In genomic region chr10:69872182-69872741, GRCm38 (mm10) we compare ENCODE assay signal across 9 mouse cellular contexts.
DNase-seq lines count a peak whose midpoint lies in the region; ATAC-seq and TF ChIP-seq lines count a peak whose summit lies in the region.
"Had no signal": no experiment of that assay in that cellular context is flagged by ENCODE, and none has a peak within 500 bp of the region (broad histone marks: within the 10 kb centered on the region; RNA-seq: fewer than 3 reads in every experiment).

No protein-coding gene starts in this region.

- TF ChIP-seq EP300 in stomach, postnatal 0 days (optimal IDR thresholded peaks at IDR 0.05) = peak; percentile 82

- WGBS in intestine, embryonic 14.5 days = 68% methylated on average over 10 of the region's 10 CpGs
- 26% methylated on average over 10 of the region's 10 CpGs for WGBS in stomach, postnatal 0 days
- 80% methylated on average over 10 of the region's 10 CpGs for WGBS in hindbrain, embryonic 10.5 days

- H3K9me3 ChIP-seq in intestine, embryonic 14.5 days (ENCODE audit: control insufficient read depth, low read length) = no peaks in the 10 kb centered on the region
- H3K9me3 ChIP-seq in stomach, postnatal 0 days (ENCODE audit: control insufficient read depth, low read length) = no peaks in the 10 kb centered on the region
- no peaks in the 10 kb centered on the region for H3K9me3 ChIP-seq in hindbrain, embryonic 10.5 days

- no peak overlapping the region for H3K4me2 ChIP-seq in intestine, embryonic 14.5 days (ENCODE audit: low read length)
- H3K4me2 ChIP-seq in stomach, postnatal 0 days (replicated peaks; ENCODE audit: low read depth) = peak overlapping the region; percentile 6

- no peak overlapping the region for H3K9ac ChIP-seq in intestine, embryonic 14.5 days (ENCODE audit: low read length)
- H3K9ac ChIP-seq in stomach, postnatal 0 days (ENCODE audit: low read length) = no peak overlapping the region

- no peak for TF ChIP-seq CTCF in stomach, postnatal 0 days (IDR thresholded peaks at IDR 0.05; ENCODE audit: low read depth)

- peak; percentile 59; the same call in 1 of the 2 replicates for ATAC-seq in intestine, embryonic 14.5 days (replicated peaks; ENCODE audit: low FRiP score, low TSS enrichment, low read depth)
- ATAC-seq in stomach, postnatal 0 days (ENCODE audit: low FRiP score, low TSS enrichment) = peak; percentile 89

- no peak overlapping the region for H3K27ac ChIP-seq in intestine, embryonic 14.5 days (ENCODE audit: low read depth)
- H3K27ac ChIP-seq in stomach, postnatal 0 days (replicated peaks) = peak overlapping the region; percentile 90
- no peak overlapping the region for H3K27ac ChIP-seq in hindbrain, embryonic 10.5 days

- H3K27me3 ChIP-seq in intestine, embryonic 14.5 days (replicated peaks; ENCODE audit: control insufficient read depth, insufficient read depth, low read length) = no peaks in the 10 kb centered on the region
- H3K27me3 ChIP-seq in stomach, postnatal 0 days (ENCODE audit: control insufficient read depth, insufficient read depth, low read length) = no peaks in the 10 kb centered on the region
- no peaks in the 10 kb centered on the region for H3K27me3 ChIP-seq in hindbrain, embryonic 10.5 days (ENCODE audit: insufficient read depth, poor library complexity, severe bottlenecking)

- 0 out of 2 replicates have a peak, but pooled peaks cover 4% of the 10 kb centered on the region for H3K36me3 ChIP-seq in intestine, embryonic 14.5 days (ENCODE audit: control insufficient read depth, insufficient read depth, low read length)
- no peaks in the 10 kb centered on the region for H3K36me3 ChIP-seq in stomach, postnatal 0 days (ENCODE audit: control insufficient read depth, insufficient read depth, low read length)
- peaks cover 5% of the 10 kb centered on the region for H3K36me3 ChIP-seq in hindbrain, embryonic 10.5 days

- DNase-seq in ovary, adult 18-20 months (ENCODE audit: low spot score) = peak; percentile 22
- DNase-seq in ovary, postnatal 14 days (ENCODE audit: low spot score) = no peak
- DNase-seq in fat pad, adult 2 months (ENCODE audit: extremely low read depth, low read depth, low spot score) = peak; percentile 93
- DNase-seq in intestine, embryonic 14.5 days (ENCODE audit: low spot score) = no peak
- peak; percentile 64 for DNase-seq in stomach, postnatal 0 days (ENCODE audit: low spot score)
- no peak for DNase-seq in thymus, postnatal 10 days (ENCODE audit: low spot score in 2 of 2)
- DNase-seq in natural killer cell, adult 2 months (ENCODE audit: low spot score in 2 of 2) = no peak
- DNase-seq in hindbrain, embryonic 10.5 days (ENCODE audit: low spot score) = no peak
- DNase-seq: retina, postnatal 1 day had no signal

- no peaks in the 10 kb centered on the region for H3K4me1 ChIP-seq in intestine, embryonic 14.5 days (replicated peaks; ENCODE audit: control insufficient read depth, insufficient read depth, low read length)
- no peaks in the 10 kb centered on the region for H3K4me1 ChIP-seq in stomach, postnatal 0 days (replicated peaks; ENCODE audit: control insufficient read depth, insufficient read depth)
- no peaks in the 10 kb centered on the region for H3K4me1 ChIP-seq in hindbrain, embryonic 10.5 days (replicated peaks)

- H3K4me3 ChIP-seq in intestine, embryonic 14.5 days (ENCODE audit: low read depth, low read length) = no peak overlapping the region
- H3K4me3 ChIP-seq in stomach, postnatal 0 days (ENCODE audit: low read depth, low read length) = no peak overlapping the region
- no peak overlapping the region for H3K4me3 ChIP-seq in hindbrain, embryonic 10.5 days

Comparison
In these comparisons a context has a peak if more than half of its experiments do, and no peak if none do; other contexts are left out.
1. DNase-seq: peak in ovary, adult 18-20 months (single experiment), fat pad, adult 2 months (single experiment) and stomach, postnatal 0 days (single experiment); none in ovary, postnatal 14 days (single experiment), intestine, embryonic 14.5 days (single experiment), thymus, postnatal 10 days (0 of 2), natural killer cell, adult 2 months (0 of 2) and hindbrain, embryonic 10.5 days (single experiment).